Mouse (Mus musculus) liver, embryonic 14.5 days (tissue): ENCODE data around the gene Chpf2.
"Not testable (repeated sequence)": the region's sequence is repeated elsewhere in the genome, so short reads cannot be mapped to it uniquely, and the experiment has no call there.

Source experiments
- CTCF ChIP-seq: IDR thresholded peaks from 2 replicates; pipeline ENCODE4 v1.5.1; 2016; ENCODE audit warnings: antibody characterized with exemption, low read depth, control low read depth
- EP300 ChIP-seq: IDR thresholded peaks from 2 replicates; pipeline ENCODE4 v1.6.1; 2016; ENCODE audit warnings: antibody characterized with exemption, low read depth

GRCm38 (mm10) chr5:24555335-24555734, 31.2 kb upstream of the Chpf2 start:
- TF ChIP-seq CTCF, EP300: not testable (repeated sequence)
